Mouse (Mus musculus) lung, adult 2 months (tissue): ENCODE results near the gene Hamp.

Source experiments
- CTCF ChIP-seq: fragments of 200-500 bp; IDR thresholded peaks from 2 replicates; pipeline ENCODE4 v1.5.1; 2011; ENCODE audit warnings: mild to moderate bottlenecking, low read length, control low read depth; ENCODE audit not compliant: insufficient read depth
- POLR2A ChIP-seq: fragments of 200-500 bp; IDR thresholded peaks from 2 replicates; pipeline ENCODE4 v1.6.1; 2011; ENCODE audit warnings: low read depth, mild to moderate bottlenecking, control low read depth, low read length, borderline replicate concordance; ENCODE audit errors: extremely low read depth

DNA sequence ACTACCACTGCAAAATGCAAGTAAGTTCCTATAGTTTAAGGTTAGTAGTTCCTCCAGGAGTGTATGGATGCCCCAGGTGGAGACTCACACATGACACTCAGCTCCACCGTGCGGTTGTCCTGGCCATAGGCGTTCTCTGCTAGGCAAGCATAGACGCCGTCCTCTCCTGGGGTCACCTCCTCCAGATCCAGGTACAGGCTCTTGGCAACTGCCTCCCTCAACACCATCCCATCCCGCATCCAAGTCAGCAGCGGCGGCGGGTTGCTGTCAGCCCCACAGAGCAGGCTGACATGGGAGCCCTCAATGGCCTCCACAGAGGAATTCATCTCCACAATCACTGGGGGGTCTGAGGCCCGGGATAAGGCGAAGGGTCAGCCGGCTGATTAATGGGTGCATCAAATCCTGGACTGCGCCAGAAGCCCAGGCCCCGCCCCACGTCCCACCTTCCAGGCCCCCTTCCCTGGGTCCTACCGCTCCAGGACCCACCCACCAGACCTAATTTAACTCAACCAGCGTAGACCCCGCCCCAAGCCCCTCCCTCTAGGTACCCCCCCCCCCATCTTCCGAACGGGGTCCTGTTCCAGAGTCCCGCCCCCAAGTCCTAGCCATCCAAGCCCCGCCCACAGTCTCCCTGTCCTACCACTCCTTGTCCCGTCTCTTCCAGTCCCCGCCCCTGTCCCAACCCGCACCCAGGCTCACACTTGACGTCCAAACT is 35.4 kb downstream of the Hamp start:
- TF ChIP-seq POLR2A (no peak), CTCF (no peak)
